Mouse (Mus musculus): ENCODE results near the gene Frat2. TPM values are rescaled to one million over a fixed set of nuclear protein-coding genes. Genes with fewer than 3 reads are reported as not detected.
A peak's percentile ranks its signal among the peaks of the same experiment; 100 is the strongest.

Gene Frat2
- total RNA-seq, 1 experiment from 2014 or later = 5.5 TPM

DNA sequence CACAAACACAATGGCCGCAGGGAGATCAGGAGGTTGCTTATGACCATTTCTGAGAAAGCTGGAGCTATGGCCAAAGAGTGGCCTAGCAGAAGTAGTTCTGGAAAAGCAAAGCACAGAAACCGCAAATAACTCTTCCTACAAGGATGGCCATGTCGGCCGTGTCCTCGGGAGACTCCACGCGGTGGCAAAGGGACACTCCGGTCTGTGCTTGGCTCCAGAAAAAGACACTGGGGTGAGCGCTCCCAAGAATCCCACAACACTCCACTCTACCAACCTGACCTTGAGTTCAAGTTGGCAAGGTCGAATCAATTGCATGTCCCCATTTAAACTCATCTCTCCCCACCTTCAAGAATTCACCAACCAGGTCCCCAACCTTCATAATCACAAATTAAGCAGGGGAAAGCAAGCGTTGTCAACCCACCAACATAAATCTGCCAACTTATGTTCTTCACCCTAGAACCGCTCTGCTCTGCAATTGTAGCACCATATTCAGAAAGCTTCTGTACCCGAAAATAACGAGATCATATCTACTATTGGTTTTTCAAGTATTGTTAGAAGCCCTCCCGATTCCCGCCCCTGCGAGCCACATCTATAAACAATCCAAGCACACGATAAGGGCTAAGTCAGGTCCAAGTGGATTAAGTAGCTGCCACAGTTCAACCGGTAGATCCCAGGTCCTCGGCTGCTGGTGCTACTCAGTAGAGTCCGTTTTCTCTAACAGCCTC lies 1.4 kb downstream of the Frat2 start:
- peak; percentile 76 for DNase-seq

DNA sequence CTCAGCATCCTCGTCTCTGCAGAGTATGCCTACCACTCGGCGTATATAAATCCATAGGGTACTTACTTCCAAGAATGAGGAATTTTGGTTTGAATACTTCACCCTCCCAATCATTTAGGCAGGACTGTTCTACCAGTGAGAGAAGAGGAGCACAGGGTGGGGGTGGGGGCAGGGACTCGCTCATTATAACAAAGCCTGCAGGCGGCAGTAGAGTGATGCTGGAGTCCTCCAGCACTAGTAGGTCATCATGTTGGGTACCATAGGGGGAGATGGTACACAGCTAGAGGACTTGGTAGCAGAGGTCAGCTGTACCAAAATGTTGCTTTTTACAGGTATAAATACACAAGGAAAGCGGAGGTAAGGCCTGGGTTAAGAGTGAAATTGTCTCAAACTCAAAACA lies 3.6 kb downstream of the Frat2 start:
- DNase-seq = no peak

DNA sequence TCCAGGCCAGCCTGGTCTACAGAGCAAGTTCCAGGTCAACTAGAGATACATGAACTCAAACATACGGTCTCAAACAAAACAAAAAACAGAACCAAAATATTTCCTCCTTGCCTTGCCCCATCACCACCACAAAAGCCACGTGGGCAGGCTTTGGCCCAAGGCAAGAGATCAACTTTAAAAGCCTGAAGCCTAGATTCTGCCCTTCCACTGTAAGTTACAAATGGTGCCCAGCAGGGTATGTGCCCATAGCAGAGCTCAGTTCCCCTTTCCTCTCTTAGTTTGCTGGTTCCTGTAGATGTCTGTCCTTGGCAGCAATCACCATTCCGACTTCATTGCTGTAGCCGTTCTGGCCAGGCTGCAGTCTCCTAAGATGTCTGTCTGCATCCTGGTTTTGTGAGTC lies 5.2 kb downstream of the Frat2 start:
- no peak for DNase-seq

DNA sequence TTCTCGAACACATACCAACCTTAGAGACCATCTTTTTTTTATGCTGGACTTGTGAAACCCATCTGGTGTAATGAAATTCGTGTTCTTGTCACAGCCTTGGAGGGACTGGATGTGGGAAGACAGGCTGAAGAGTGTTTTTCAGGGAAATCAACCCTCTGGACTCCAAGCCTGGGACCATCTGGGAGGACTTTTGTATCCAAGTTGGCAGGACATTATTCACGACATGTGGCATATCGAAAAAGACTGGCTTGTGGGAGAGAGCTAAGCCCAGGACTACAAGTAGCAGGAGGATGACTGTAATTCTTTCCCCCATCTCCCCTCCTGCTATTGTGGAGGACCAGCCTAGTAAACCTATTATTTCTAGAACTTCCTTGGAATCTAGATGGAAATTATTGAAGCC lies 5.7 kb downstream of the Frat2 start:
- DNase-seq = no peak

DNA sequence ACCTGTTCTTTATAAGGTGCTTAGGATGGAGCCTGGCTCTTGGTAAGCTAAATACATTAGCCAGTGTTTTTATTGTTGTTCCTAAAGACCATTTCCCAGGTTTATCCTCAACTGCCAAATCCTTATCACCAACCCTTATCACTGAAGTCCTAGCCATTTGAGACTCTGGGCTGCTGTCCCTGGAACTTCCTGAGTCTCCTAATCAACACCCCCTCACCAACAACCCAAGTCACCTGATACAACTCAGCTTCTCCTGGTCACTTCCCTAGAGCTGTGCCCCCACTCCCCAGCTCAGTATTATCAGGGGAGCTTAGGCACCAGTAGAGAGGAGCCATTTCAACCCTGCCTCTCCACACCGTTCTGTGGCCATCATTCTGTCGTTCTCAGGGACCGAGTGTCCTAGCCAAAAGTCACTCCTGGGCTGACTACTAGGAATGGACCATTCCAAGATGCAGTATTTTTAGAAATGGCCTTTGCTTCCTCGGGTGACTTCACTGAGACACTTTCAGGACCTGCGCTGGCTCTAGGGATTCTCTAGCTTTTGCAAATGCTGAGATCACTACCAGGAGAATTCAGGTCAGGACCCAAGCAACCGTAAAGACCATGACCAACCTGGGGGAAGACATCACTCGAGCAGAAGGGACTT lies 6.7 kb downstream of the Frat2 start:
- DNase-seq = no peak

DNA sequence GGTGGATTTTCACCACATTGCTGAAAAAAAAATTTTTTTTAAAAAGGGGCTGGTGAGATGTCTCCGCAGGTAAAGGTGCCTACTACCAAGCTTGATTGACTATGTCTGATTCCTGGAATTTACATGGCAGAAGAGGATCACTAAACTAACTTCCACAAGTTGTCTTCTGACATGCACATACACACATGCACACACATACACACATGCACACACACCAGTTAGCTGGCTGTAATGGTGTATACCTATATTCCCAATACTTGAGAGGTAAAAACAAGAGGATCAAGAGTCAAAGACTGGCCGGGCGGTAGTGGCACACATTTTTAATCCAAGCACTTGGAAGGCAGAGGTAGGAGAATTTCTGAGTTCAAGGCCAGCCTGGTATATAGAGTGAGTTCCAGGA lies 8.2 kb downstream of the Frat2 start:
- DNase-seq = no peak

DNA sequence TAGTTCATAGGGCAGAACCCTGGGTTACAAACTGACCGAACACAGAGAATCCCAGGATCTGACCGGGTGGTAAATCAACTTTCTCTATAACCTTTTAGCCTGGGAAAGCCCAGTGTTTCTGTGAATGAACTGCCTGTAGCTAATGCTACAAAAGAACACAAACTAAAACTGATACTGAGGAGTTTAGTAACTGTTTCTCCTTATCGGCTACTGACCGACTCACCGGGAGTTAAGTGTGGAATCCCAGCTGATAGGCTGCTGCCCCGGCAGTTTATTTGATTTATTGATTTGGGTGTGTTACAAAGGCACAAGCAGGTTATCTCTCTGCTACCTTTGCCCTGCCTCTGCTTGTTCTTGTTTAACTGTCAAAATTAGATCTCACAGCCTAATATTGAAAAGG lies 9.1 kb downstream of the Frat2 start:
- DNase-seq = no peak

DNA sequence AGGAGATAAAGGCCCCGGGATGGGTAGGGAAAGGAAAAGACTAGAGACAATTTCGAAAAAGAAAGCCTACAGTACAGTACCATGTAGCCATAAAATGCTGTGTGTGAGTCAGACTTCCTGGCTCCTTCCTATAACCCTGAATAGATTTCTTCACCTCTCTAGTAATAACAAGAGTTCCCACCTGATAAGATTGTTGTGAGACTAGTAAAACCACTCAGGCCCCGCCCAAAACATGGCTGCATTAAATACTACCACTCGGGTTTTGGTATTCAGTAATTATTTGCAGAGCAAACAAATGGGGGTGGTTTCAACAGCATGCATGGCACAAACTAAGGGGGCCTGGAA lies 10.0 kb downstream of the Frat2 start:
- DNase-seq = no peak

DNA sequence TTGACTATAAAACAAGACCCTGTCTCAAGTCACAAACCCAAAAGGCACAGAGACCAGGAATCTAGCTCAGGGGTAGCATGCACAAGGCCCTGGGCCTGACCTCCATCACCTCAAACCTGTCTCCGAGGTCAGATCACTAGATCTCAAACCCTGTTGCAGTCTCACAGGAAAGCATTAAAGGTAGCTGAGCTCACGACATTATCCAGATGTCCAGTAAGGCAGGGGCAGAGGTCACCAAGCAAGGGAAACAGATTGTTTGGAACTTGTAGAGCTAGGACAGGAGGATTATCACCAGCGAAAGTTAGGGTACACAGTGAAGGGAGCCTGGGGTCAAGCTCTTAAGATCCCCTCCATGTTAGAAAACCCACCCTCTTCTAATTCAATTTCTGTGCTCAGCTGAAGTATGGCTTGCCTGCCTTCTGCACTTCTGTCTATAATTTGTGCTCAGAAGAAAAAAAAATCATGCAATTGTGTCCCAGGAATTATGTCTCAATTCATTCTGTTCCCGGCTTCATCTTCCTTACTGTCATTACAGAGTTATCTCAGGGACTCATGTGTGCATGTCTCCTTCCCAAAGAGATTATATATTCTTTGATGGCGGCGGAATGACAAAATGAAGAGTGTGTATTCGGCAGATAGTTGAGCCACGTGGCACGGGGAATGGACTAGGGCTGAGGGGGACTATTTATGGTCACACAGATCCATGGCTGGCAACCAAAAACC lies 10.6 kb downstream of the Frat2 start:
- DNase-seq = no peak

DNA sequence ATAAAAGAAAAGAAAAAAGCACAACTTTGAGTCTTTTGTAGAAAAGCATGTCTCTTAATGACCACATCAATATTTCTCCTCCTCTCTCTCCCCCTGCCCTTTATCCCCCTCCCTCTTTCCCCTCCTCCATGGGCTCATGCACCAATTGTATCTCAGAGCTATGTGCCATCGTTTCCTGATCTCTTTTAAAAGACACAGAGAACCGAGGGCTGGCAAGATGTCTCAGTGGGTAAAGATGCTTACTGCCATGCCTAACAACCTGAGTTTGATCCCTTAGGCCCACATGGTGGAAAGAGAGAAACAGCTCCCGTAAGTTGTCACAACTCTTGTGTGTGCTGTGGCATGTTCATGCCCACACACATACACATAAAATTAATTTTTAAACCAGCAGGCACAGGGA lies 11.2 kb downstream of the Frat2 start:
- DNase-seq = no peak

DNA sequence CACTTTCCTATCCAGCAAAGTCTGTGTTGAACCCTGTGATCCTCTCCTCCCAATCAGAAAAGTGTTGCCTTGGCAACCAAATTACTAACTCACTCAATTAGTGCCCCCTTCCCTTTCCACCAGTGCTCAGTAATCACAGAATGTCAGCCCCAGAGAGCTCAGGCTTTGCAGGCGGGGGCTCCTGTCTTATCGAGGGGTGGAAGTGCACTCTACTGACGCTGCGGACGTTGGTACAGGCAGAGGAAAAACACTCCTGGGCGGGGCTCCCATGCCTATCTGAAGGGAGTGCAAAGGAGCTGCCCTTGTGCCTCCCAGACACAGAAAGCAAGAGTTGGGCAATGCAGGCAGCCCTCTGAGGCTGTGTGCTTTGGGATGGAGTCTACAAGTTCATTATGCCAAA lies 12.1 kb downstream of the Frat2 start:
- peak; percentile 66 for DNase-seq

DNA sequence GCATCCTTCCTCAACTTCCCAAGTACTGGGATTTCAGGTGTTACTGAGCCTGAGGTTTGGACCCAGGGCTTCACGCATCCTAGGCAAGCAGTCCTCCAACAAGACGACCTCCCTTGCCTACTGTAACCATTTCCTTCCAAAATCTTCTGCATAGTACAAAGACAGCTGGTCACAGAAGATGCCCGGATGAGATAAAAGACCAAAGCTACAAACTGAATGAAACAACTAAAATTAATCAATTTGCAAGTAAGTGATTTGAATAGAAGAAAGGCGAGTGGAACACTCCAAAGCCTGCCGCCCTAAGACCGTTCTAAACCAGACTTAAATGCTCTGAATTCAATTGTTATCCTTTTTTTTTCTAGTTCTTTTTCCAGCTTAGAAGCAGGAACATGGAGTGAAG lies 12.5 kb downstream of the Frat2 start:
- no peak for DNase-seq

DNA sequence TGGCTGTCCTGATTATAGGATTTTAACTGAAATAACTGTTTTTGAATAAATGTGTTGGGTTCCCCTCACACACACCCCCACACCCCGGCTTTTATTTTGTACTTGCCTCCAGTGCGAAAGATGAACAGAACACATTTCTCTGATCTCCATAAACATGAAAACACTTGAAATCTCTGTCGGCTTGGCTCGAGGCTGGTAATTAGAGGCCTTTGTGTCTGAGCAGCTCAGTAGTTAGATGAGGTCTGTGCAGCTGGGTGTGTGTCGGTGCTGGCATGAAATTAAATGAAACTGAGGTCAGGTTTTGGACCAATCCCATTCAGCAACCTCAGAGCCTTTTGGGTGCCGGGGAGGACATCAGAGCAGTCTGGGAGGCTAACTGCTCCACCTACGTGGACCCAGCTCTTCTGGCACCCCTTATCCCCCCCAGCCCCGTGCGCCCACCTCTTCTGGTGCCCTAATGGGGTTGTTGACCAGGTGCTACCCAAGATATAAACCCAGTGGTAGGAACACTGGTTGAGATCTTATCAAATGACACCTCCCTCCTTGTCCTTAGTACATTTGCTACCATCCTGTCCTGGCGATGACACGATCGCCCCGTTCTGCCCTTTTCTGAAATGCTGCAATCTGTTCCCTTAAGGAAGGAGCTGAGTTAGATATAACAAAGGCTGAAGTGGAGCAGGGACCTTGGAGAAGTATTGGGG lies 15.3 kb downstream of the Frat2 start:
- no peak for DNase-seq

DNA sequence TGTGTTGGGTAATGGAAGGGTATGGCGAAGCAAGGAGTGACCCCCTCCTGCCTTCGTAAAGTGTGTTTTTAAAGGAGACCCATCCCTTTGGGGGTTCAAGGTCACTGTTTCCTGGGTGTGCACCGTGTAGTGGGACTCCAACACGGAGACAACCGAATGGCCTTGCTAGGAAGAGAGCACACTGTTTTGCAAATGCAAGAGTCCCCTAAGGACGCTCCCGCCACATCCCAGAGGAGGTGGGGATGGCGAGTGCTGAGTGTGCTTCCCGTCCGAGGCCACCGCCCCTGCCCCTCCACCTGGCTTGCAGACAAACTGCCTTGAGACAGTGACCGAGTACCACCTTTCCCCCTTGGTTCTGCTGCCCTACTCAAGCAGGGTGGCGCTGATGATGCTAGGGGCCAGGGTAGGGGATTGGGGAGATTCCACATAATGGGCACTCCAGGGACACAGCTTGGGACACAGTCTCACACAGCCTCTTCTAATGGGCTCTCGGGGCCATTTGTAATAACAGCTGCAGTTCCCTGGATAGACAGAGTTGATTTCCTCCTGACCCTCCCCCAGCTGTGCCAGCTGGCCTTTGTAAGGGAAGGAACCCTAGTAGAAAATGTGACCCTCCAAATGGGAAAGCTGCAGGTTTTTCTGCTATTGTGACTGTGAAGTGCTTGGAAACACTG lies 16.1 kb downstream of the Frat2 start:
- DNase-seq = no peak

DNA sequence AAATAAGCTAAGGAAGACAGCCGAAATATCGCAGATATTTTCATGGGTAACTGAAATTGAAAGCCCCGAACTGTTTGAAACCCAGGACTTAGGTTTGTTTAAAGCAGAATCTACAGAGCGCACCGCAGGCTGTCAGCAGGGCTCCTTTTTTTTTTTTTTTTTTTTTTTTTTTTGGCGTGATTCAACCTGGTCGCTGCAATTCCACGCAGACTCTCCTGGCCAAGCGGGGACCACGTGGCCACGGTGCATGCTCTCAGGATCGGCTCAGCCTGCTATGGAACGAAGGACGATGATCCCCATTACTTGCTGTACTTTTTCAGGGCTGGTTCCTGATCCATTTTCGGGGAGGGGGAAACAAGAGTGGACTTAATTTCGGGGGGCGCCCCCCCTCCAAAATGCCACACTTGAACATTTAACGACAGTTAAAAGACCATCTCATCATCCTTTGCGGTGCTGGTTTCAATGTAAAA lies 16.8 kb downstream of the Frat2 start:
- DNase-seq = peak; percentile 81

DNA sequence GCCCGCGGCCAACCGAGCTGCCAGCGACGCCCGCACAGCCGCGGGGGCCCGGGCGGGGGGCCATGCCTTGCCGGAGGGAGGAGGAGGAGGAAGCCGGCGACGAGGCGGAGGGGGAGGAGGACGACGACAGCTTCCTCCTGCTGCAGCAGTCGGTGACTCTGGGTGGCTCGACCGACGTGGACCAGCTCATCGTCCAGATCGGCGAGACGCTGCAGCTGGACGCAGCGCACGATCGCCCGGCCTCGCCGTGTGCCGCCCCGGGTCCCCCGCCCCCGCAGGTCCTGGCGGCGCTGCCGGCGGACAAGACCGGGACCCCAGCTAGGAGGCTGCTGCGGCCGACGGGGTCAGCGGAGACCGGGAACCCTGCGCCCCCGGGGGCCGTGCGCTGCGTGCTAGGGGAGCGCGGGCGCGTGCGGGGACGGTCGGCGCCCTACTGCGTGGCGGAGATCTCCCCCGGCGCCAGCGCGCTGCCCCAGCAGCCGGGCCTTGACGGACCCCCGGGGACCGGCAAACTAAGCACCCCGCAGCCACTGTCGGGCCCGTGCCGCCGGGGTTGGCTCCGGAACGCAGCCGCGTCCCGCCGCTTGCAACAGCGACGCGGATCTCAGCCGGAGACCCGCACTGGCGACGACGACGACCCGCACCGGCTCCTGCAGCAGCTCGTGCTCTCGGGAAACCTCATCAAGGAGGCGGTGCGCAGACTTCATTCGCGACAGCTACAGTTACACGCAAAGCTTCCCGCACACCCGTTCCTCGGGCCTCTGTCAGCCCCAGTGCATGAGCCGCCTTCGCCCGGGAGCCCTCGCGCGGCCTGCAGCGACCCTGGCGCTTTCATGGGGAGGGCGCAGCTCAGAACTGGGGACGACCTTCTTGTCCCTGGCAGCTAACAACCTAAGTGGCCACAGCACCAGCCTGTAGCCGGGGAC lies 17.6 kb downstream of the Frat2 start:
- peak; percentile 85 for DNase-seq

DNA sequence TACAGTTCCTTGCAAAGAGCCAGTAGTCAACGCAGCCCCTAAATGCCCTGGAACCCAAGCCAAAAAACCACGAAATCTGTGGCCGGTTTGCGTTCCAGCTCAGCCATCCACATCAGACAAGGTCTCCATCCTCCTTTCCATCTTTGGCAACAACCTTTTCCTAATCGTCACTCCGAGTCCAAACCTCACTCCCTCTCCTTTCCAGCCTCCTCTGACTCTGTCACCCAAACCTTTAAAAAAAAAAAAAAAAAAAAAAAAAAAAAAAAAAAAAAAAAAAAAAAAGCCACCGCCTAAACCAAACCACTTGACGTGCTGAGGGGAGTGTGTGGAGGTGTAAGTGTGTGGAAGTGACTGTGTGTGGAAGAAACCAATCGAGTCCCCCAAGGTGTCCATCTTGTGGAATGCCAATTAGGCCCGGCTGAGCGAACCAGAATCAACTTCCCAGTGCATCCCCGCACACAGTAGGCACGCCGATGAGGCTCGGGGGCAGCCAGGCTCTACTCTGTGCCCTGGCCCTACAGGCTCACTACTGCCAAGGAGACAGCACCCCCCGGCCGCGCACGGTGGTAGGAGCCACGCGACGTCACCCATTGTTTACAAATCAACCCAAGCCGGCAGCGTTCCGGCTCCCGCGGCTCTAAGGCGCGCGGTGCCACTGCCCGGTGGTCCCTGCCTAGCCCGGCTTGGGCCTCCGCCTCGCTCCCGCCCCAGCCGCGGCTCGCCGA lies 18.4 kb downstream of the Frat2 start, which contains the start of gene Frat1:
TSS of gene Frat1 (plus strand) at position 590 of the 725 bp plus-strand sequence.
- peak; percentile 91 for DNase-seq

DNA sequence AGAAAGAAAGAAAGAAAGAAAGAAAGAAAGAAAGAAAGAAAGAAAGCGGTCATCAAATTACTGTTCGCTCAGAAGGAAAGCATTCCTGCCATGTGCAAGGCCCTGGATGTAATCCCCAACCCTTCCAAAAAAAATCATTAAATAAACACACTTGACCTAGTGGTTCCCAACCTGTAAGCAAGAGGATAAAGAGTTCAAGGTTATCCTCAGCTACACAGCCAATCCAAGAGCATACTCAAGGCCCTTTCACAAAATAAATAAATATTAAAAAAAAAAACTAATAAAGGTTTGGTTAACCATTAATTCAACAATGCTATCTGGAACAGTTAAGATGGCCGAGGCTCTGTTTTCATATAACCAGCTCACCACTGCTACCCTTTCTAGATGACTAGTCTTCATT lies 19.0 kb downstream of the Frat2 start:
- DNase-seq = no peak

DNA sequence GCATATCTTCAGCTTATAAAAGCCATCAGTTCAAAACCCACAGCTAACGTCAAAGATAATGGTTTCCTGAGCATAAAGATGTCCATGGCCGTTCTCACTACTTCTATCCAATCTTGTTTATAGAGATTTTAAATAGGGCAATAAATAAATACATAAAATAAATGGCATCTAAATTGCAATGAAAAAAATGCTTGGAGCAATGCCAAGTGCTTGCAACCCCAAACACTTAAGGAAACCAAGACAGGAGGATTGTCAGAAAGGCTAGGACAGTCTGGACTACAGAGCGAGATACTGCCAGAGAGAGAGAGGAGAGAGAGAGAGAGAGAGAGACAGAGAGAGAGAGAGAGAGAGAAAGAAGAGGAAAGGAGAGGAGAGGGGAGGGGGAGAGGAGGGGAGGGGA lies 21.4 kb downstream of the Frat2 start:
- DNase-seq = no peak

DNA sequence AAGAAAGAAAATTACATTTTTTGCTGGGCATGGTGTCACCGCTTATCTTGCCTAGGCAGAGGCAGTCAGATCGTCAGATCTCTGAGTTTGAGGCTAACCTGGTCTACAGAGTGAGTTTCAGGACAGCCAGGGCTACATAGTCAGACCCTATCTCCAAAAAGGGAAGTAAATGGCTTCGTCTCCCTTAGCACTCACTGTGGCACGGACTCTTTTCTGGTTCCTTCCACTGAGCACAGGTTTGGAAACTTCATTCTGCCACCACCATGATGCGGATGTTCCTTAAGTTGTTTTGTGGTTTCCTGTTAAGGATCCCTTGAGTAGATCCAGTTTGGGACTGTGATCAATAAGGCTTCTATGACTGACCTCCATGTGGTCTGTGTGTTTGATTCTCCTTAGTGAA lies 23.0 kb downstream of the Frat2 start:
- DNase-seq = no peak
